Mouse (Mus musculus): ENCODE measurements around the gene 4930447F04Rik. TPM values are rescaled to one million over a fixed set of nuclear protein-coding genes. Genes with fewer than 3 reads are reported as not detected.

The 4930447F04Rik gene
- not detected in 2 replicates for polyA plus RNA-seq (2012; rRNA removed)

DNA sequence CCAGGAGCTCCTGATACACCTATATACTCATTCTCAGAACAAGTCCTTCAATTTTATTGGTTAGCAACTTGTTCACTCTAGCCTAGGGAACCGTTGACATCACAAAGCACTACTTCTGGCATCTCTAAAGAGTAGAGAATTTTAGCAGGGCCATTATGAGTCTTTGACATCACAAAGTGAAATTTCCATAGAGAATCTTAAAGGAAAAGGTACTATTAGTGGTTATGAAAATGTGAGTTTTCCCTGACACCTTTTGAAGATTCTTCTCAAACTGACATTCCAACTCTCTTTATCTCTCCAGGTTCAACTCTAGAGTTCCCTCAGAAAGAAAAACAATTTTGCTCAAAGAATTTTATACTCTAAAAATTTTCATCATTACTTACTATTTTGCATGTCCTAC, at the start of gene 4930447F04Rik:
TSS of gene 4930447F04Rik (minus strand) at position 101 of the 400 bp plus-strand sequence.

